Mouse (Mus musculus) embryonic facial prominence, embryonic 12.5 days (tissue): ENCODE data around the gene Hist1h4n. TPM values are rescaled to one million over a fixed set of nuclear protein-coding genes. Genes with fewer than 3 reads are reported as not detected.
"Not testable (repeated sequence)": the region's sequence is repeated elsewhere in the genome, so short reads cannot be mapped to it uniquely, and the experiment has no call there.

Source experiments
- ATAC-seq: fragments of 200-750 bp; cut with Nextera tagmentation; 2 replicates; pipeline ENCODE4 v1.8.0; 2017; ENCODE audit not compliant: insufficient number of reproducible peaks, insufficient read depth, low FRiP score, low TSS enrichment
- H3K27ac ChIP-seq: fragments of 300-500 bp; sonication (generic); 2 replicates; pipeline ENCODE4 v1.5.1; 2016; ENCODE audit warnings: mild to moderate bottlenecking
- H3K27me3 ChIP-seq: fragments of 300-500 bp; sonication (generic); 2 replicates; pipeline ENCODE4 v1.6.1; 2016; ENCODE audit warnings: mild to moderate bottlenecking, moderate library complexity
- H3K36me3 ChIP-seq: fragments of 300-500 bp; sonication (generic); 2 replicates; pipeline ENCODE4 v1.6.1; 2016; ENCODE audit warnings: mild to moderate bottlenecking
- H3K4me1 ChIP-seq: fragments of 300-500 bp; sonication (generic); 2 replicates; pipeline ENCODE4 v1.6.1; 2016
- H3K4me2 ChIP-seq: fragments of 300-500 bp; sonication (generic); replicated peaks from 2 replicates; pipeline ENCODE4 v1.6.1; 2016; ENCODE audit warnings: mild to moderate bottlenecking, moderate library complexity
- H3K4me3 ChIP-seq: fragments of 300-500 bp; sonication (generic); 2 replicates; pipeline ENCODE4 v1.5.1; 2016; ENCODE audit warnings: mild to moderate bottlenecking
- H3K9ac ChIP-seq: fragments of 300-500 bp; sonication (generic); 2 replicates; pipeline ENCODE4 v1.6.1; 2016; ENCODE audit warnings: mild to moderate bottlenecking, moderate library complexity
- H3K9me3 ChIP-seq: fragments of 300-500 bp; sonication (generic); 2 replicates; pipeline ENCODE4 v1.6.1; 2016; ENCODE audit warnings: mild to moderate bottlenecking, moderate library complexity
- WGBS: fragments of 180-500 bp; shearing (Covaris S2); methylation state at CpG from one replicate; pipeline ENCODE4 v1.1.7; 2016; 5-methylcytosine and 5-hydroxymethylcytosine counted together
- polyA plus RNA-seq: library from polyadenylated mRNA; unstranded; fragments of >200 nt; fragmentation: Nextera tagmentation; extraction: Ambion mirVana; gene quantifications from 2 replicates; pipeline ENCODE4 v1.2.1, GENCODE M21; 2016

The Hist1h4n gene
- 18.0 and 19.5 TPM in 2 replicates for polyA plus RNA-seq

GRCm38 (mm10) chr13:21831418-21832394 lies at the start of gene Hist1h4n:
Hist1h4n (minus strand) TSS chr13:21832196.
- peak within 1 kb of the TSS; percentile 43 for H3K4me2 ChIP-seq
- not testable (repeated sequence) for H3K27me3 ChIP-seq, H3K4me1 ChIP-seq, H3K9ac ChIP-seq, H3K36me3 ChIP-seq, H3K9me3 ChIP-seq
- H3K4me3 ChIP-seq, result peak within 1 kb of the TSS; percentile 23; the same call in 1 of the 2 replicates
- ATAC-seq, result peak; percentile 85
- peak within 1 kb of the TSS; percentile 73; the same call in 1 of the 2 replicates for H3K27ac ChIP-seq
- WGBS, result under 1% methylated on average over 29 of the region's 58 CpGs

- no peaks in the 10 kb centered on the region for H3K9me3 ChIP-seq
- H3K27ac ChIP-seq, result no peak overlapping the region
- H3K4me2 ChIP-seq, result no peak overlapping the region
- no peaks in the 10 kb centered on the region for H3K27me3 ChIP-seq
- H3K4me3 ChIP-seq, result no peak overlapping the region
- no peak for ATAC-seq
- no peaks in the 10 kb centered on the region for H3K4me1 ChIP-seq
- WGBS, result 84% methylated on average over 6 of the region's 6 CpGs
- no peaks in the 10 kb centered on the region for H3K36me3 ChIP-seq
- H3K9ac ChIP-seq, result no peak overlapping the region
Measured at GRCm38 (mm10) chr13:21880735-21881134, 48.7 kb upstream of the Hist1h4n start.

DNA sequence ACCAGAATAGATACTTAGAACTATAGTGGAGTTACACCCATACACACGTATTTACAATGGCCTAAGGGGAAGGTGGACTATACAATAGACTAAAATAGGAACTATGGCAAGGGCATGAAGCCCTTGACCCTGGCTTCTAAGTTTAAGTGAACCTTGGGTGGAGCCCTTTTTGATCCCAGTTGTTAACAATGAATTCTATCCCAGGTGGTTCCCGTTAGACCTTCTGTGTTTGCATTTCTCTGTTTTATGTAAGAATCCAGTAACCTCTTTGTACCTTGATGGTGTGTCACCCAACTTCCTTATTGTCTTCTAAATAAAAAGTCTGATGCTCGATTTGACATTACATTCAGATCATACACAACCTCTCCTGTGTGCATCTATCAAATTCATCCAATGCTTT lies 33.5 kb upstream of the Hist1h4n start:
- H3K27ac ChIP-seq, H3K4me2 ChIP-seq, H3K4me1 ChIP-seq, H3K27me3 ChIP-seq, H3K9me3 ChIP-seq, ATAC-seq, H3K9ac ChIP-seq, H3K36me3 ChIP-seq, H3K4me3 ChIP-seq: not testable (repeated sequence)
- 72% methylated on average over 3 of the region's 3 CpGs for WGBS

DNA sequence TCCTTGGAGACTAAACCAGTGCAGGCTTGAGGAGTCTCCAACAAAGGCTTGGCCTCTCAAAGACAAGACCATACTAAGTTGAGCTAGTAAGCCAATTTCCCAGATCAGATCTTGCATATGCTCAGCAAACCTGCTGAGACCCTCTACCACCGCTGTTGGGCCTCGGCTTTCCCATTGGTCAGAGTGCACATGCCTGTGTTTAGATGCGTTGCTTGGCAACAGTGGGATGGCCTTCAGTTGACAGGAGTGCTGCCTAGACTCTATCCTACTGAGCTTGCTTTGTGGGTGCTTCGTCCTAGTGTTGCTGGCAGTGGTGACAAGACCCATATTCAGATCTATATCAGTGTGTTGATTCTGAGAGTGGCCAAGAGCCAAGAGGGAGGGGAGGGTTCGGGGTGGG lies 29.6 kb upstream of the Hist1h4n start:
- H3K4me1 ChIP-seq, result no peaks in the 10 kb centered on the region
- H3K27me3 ChIP-seq, result no peaks in the 10 kb centered on the region
- no peak overlapping the region for H3K4me3 ChIP-seq
- 16% methylated on average over 5 of the region's 5 CpGs for WGBS
- no peaks in the 10 kb centered on the region for H3K36me3 ChIP-seq
- H3K27ac ChIP-seq, result no peak overlapping the region
- no peak for ATAC-seq
- no peak overlapping the region for H3K9ac ChIP-seq
- no peak overlapping the region for H3K4me2 ChIP-seq
- H3K9me3 ChIP-seq, result no peaks in the 10 kb centered on the region

DNA sequence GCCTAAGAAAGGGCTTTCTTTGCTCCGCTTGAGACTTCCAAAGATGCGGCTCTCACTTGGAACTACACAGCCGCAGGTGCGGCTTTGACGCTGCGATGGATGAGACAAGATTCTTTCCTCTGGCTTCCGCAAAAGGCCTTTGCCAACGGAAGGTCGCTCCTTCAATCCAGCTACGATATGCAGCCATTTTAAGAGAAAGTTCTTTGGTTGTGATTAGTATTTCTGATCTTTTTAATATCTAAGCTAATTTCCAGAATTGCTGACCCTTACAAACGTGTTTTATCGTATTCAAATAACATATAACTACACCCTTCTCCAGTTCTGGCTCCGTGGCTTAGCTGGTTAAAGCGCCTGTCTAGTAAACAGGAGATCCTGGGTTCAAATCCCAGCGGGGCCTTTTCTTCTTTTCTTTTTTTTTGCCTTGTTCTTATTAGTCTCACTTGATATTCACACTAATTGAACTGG lies 23.7 kb upstream of the Hist1h4n start:
- 1% methylated on average over 15 of the region's 15 CpGs for WGBS
- no peak for ATAC-seq
- peak overlapping the region; percentile 39 for H3K4me3 ChIP-seq
- H3K27me3 ChIP-seq, result no peaks in the 10 kb centered on the region
- no peaks in the 10 kb centered on the region for H3K36me3 ChIP-seq
- no peak overlapping the region for H3K27ac ChIP-seq
- no peaks in the 10 kb centered on the region for H3K9me3 ChIP-seq
- H3K9ac ChIP-seq, result no peak overlapping the region
- H3K4me1 ChIP-seq, result no peaks in the 10 kb centered on the region
- H3K4me2 ChIP-seq, result peak overlapping the region; percentile 45

- H3K4me3 ChIP-seq, result peak overlapping the region; percentile 39
- H3K4me2 ChIP-seq, result peak overlapping the region; percentile 45
- H3K4me1 ChIP-seq, result no peaks in the 10 kb centered on the region
- no peak for ATAC-seq
- H3K36me3 ChIP-seq, result no peaks in the 10 kb centered on the region
- H3K9ac ChIP-seq, result no peak overlapping the region
- H3K27me3 ChIP-seq, result no peaks in the 10 kb centered on the region
- no peaks in the 10 kb centered on the region for H3K9me3 ChIP-seq
- no peak overlapping the region for H3K27ac ChIP-seq
- 2% methylated on average over 11 of the region's 11 CpGs for WGBS
Measured at GRCm38 (mm10) chr13:21855146-21855545, 23.1 kb upstream of the Hist1h4n start.

GRCm38 (mm10) chr13:21852215-21852945 lies 20.4 kb upstream of the Hist1h4n start:
- no peak for ATAC-seq
- H3K27ac ChIP-seq, result no peak overlapping the region
- H3K4me1 ChIP-seq, result no peaks in the 10 kb centered on the region
- no peak overlapping the region for H3K4me3 ChIP-seq
- H3K9me3 ChIP-seq, result no peaks in the 10 kb centered on the region
- 63% methylated on average over 3 of the region's 3 CpGs for WGBS
- H3K27me3 ChIP-seq, result no peaks in the 10 kb centered on the region
- no peak overlapping the region for H3K4me2 ChIP-seq
- H3K9ac ChIP-seq, result no peak overlapping the region
- no peaks in the 10 kb centered on the region for H3K36me3 ChIP-seq

DNA sequence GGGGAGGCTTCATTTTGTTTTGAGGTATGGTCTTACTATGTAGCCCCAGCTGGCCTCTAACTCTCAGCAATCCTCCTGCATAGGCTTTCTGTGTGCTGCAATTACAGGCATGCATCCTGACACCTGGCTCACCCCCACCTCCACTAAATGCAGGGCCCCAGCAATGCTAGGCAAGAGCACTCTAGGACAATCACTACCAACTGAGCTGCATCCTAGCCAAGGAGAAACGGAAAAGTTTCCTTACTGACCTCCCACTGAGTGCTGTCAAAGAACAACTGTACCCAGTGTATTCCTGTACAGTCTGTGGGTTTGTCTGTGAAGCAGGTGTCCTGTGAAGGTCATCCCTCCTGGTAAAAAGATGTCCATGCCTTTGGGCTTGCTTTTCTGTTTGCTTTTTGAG lies 18.7 kb upstream of the Hist1h4n start:
- not testable (repeated sequence) for H3K36me3 ChIP-seq, H3K9ac ChIP-seq, H3K27ac ChIP-seq, H3K4me1 ChIP-seq, H3K4me2 ChIP-seq, H3K4me3 ChIP-seq, H3K9me3 ChIP-seq, H3K27me3 ChIP-seq, ATAC-seq
- WGBS, result 41% methylated on average over 1 of the region's 1 CpGs

- no peaks in the 10 kb centered on the region for H3K27me3 ChIP-seq
- H3K9ac ChIP-seq, result no peak overlapping the region
- 15% methylated on average over 8 of the region's 8 CpGs for WGBS
- no peaks in the 10 kb centered on the region for H3K4me1 ChIP-seq
- no peak overlapping the region for H3K4me2 ChIP-seq
- no peak overlapping the region for H3K4me3 ChIP-seq
- H3K9me3 ChIP-seq, result no peaks in the 10 kb centered on the region
- no peaks in the 10 kb centered on the region for H3K36me3 ChIP-seq
- ATAC-seq, result no peak
- no peak overlapping the region for H3K27ac ChIP-seq
Measured at GRCm38 (mm10) chr13:21847883-21848282, 15.9 kb upstream of the Hist1h4n start.

DNA sequence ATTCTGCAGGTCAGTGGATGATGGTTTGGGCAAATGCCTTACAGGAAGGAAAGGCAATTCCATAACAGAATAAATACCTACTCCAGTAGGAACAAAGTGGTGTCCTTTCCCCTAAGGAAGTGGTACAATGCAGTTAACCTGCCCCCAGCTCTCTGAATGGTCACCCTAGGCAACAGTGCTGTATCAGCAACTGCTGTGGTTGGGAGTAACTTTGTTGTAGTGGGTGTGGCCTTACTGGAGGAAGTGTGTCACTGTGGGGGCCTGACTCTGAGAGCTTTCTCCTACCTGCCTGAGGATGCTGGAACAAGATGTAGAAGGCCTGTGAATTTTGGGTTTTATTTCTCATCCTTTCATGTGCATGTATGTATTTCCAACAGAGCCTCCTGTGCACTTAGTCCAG lies 14.4 kb upstream of the Hist1h4n start:
- H3K4me1 ChIP-seq, H3K9me3 ChIP-seq, ATAC-seq, H3K9ac ChIP-seq, H3K4me2 ChIP-seq, H3K27ac ChIP-seq, H3K36me3 ChIP-seq, H3K27me3 ChIP-seq, H3K4me3 ChIP-seq: not testable (repeated sequence)

DNA sequence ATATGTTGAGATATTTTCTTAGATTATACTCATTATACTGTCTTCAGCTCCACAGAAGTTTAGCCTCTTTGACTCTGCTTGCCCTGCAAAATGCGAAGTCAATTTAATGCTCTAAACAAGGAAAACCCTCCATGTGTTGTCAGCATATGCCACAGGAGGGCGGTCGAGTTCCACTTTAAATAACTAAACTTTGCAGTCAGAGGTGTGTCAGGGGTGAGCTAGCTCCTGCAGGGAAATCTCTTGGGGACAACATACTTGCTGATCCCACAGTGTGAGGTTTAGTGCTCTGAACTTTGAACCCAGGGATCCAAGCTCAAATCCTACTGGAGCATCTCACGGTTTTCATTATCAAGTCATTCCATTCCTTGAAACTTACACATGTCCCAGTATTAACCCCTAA lies 8.5 kb upstream of the Hist1h4n start:
- H3K36me3 ChIP-seq, H3K27ac ChIP-seq, H3K27me3 ChIP-seq, H3K9me3 ChIP-seq, H3K4me3 ChIP-seq, H3K4me2 ChIP-seq, H3K4me1 ChIP-seq, H3K9ac ChIP-seq: not testable (repeated sequence)
- 0 out of 2 replicates have a peak, but pooled peaks have one; percentile 52 for ATAC-seq
- WGBS, result no CpG with 5 or more reads among the region's 4 CpGs

GRCm38 (mm10) chr13:21833461-21833860 lies 1.5 kb upstream of the Hist1h4n start, which contains the start of the genes Hist1h2ap and Hist1h2br:
Hist1h2ap (minus strand) TSS chr13:21833507.
Hist1h2br (plus strand) TSS chr13:21833743.
- H3K9me3 ChIP-seq, H3K9ac ChIP-seq, H3K27me3 ChIP-seq, H3K36me3 ChIP-seq, H3K4me3 ChIP-seq, H3K4me1 ChIP-seq, H3K27ac ChIP-seq, H3K4me2 ChIP-seq: not testable (repeated sequence)
- ATAC-seq, result peak; percentile 94
- no CpG with 5 or more reads among the region's 24 CpGs for WGBS
